Mouse (Mus musculus): ENCODE measurements around the gene Rbpj.

- TF ChIP-seq POLR2A (IDR thresholded peaks at IDR 0.05; ENCODE audit: borderline replicate concordance, extremely low read depth, low read depth, low read length) (no peak), CTCF (IDR thresholded peaks at IDR 0.05; ENCODE audit: insufficient read depth, low read length) (no peak)
Measured at GRCm38 (mm10) chr5:53485069-53485628, 19.2 kb downstream of the Rbpj start.
